Mouse (Mus musculus): ENCODE results near the gene Trpm1.

DNA sequence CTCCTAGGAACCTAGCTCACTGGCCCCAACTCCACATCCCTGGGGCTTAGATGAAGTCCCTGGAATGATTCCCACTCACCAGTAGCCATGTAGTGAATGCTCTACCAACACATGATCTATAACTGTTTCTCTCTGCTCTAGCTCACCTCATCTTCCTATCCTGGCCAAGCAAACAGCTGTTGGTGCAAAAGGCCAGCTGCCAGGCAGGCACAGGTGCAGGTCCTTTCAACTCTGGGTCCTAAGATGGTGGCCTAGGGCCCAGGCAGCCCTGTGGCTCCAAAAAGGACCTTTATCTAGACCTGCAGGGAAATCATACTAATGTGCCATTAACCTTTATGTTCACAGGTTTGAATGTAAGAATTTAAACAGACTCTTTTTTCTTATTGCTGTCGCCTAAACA is 10.3 kb downstream of the Trpm1 start:
- TF ChIP-seq POLR2A (IDR thresholded peaks at IDR 0.05; ENCODE audit: insufficient read depth, low read depth, low read length) = no peak
- TF ChIP-seq CTCF (IDR thresholded peaks at IDR 0.05; ENCODE audit: insufficient read depth, low read depth, low read length) = no peak

Data from olfactory bulb, adult 2 months (tissue).